Mouse (Mus musculus): Measurements from ENCODE around the gene Gm42906. TPM values are rescaled to one million over a fixed set of nuclear protein-coding genes. Genes with fewer than 3 reads are reported as not detected.

Gene Gm42906
- polyA plus RNA-seq, 1 experiment, result not detected

DNA sequence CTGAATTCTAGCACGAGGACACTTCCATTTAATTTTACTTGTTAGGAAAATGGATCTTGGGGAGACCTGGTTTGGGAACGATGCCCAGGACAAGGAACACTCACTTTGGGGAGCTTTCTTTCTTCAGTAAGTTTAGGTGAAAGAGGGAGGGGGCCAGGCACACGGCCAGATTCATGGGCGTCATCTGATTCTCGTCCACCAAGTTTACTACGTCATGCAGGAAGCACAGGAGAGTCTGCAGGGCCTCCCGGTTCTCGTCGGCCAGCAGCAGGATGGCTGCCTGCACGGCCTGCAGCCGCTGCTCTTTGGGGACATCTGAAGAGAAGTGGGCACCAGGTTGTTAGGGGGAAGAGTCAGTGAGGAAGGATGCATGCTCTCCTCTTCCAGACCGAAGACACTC is 380.5 kb downstream of the Gm42906 start:
- TF ChIP-seq MYOD1 (IDR thresholded peaks at IDR 0.05; ENCODE audit: control insufficient read depth, insufficient read length, low read depth) (no peak), MYOG (IDR thresholded peaks at IDR 0.05; ENCODE audit: control insufficient read depth, extremely low read depth, insufficient read length) (no peak), MAX (IDR thresholded peaks at IDR 0.05) (no peak), CEBPB (IDR thresholded peaks at IDR 0.05; ENCODE audit: low read depth) (no peak), CTCF (IDR thresholded peaks at IDR 0.05; ENCODE audit: control insufficient read depth, insufficient read depth, insufficient read length) (no peak), USF1 (IDR thresholded peaks at IDR 0.05; ENCODE audit: low read depth) (no peak), FOSL1 (IDR thresholded peaks at IDR 0.05; ENCODE audit: insufficient read depth, low read length, poor library complexity, severe bottlenecking) (no peak)
- no peaks in the 10 kb centered on the region for H3K79me3 ChIP-seq (ENCODE audit: low read depth)
- peaks cover 87% of the 10 kb centered on the region for H3K36me3 ChIP-seq (ENCODE audit: control insufficient read depth, insufficient read depth)
- H3K27me3 ChIP-seq (ENCODE audit: control insufficient read depth, insufficient read depth, insufficient read length), result no peaks in the 10 kb centered on the region
- H3K79me2 ChIP-seq (ENCODE audit: control insufficient read depth, insufficient read depth), result no peaks in the 10 kb centered on the region
- H3ac ChIP-seq (ENCODE audit: control insufficient read depth, insufficient read length, low read depth), result no peak overlapping the region
- no peak overlapping the region for H3K4me3 ChIP-seq (ENCODE audit: insufficient read depth, poor library complexity, severe bottlenecking)

DNA sequence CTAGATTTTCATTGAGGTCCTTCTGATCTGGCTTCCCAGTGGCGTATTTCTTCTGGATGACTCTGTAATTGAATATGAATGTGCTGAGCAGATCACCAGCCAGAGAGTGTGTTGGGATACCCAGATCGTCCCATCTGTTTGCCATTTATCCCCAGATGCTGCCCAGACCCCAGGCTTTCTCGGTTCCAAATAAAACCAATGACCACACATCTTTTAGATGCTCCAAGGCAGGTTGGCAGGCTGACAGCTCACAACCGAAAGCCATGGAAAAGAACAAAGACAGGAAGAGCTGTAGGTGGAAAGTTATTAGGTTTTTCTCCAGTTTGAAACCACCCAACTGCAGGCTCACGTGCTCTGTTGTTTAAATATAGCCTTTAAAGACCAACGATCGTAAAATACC is 381.0 kb downstream of the Gm42906 start:
- Histone ChIP-seq H3K79me3 (ENCODE audit: low read depth) (no peaks in the 10 kb centered on the region), H3K27me3 (ENCODE audit: control insufficient read depth, insufficient read depth, insufficient read length) (no peaks in the 10 kb centered on the region), H3ac (ENCODE audit: control insufficient read depth, insufficient read length, low read depth) (no peak overlapping the region), H3K4me3 (ENCODE audit: insufficient read depth, poor library complexity, severe bottlenecking) (no peak overlapping the region), H3K79me2 (ENCODE audit: control insufficient read depth, insufficient read depth) (no peaks in the 10 kb centered on the region), H3K36me3 (ENCODE audit: control insufficient read depth, insufficient read depth) (peaks cover 86% of the 10 kb centered on the region)
- TF ChIP-seq CTCF (IDR thresholded peaks at IDR 0.05; ENCODE audit: control insufficient read depth, insufficient read depth, insufficient read length), result no peak
- no peak for TF ChIP-seq MYOD1 (IDR thresholded peaks at IDR 0.05; ENCODE audit: control insufficient read depth, insufficient read length, low read depth)
- TF ChIP-seq MYOG (IDR thresholded peaks at IDR 0.05; ENCODE audit: control insufficient read depth, extremely low read depth, insufficient read length), result no peak
- TF ChIP-seq FOSL1 (IDR thresholded peaks at IDR 0.05; ENCODE audit: insufficient read depth, low read length, poor library complexity, severe bottlenecking), result no peak
- TF ChIP-seq MAX (IDR thresholded peaks at IDR 0.05), result no peak
- TF ChIP-seq USF1 (IDR thresholded peaks at IDR 0.05; ENCODE audit: low read depth), result no peak
- no peak for TF ChIP-seq CEBPB (IDR thresholded peaks at IDR 0.05; ENCODE audit: low read depth)

DNA sequence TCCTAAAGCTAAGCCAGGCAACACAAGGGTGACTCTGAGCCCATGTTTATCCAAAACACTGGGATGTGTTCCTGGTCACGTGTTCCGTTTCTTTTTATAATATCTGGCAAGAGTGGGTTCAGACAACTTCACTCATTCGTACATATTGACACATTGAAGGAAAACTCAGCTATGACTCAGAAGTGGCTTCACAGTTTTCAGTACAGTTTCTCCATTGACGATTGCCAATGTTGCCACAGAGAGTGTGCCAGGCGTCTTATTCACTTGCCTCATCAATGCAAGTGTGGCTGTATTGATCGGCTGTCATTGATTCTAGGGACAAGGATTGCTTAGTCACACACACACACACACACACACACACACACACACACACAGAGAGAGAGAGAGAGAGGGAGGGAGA is 381.8 kb downstream of the Gm42906 start:
- H3K79me3 ChIP-seq (ENCODE audit: low read depth), result no peaks in the 10 kb centered on the region
- H3ac ChIP-seq (ENCODE audit: control insufficient read depth, insufficient read length, low read depth), result no peak overlapping the region
- no peak overlapping the region for H3K4me3 ChIP-seq (ENCODE audit: insufficient read depth, poor library complexity, severe bottlenecking)
- no peak for TF ChIP-seq MAX (IDR thresholded peaks at IDR 0.05)
- no peaks in the 10 kb centered on the region for H3K79me2 ChIP-seq (ENCODE audit: control insufficient read depth, insufficient read depth)
- no peaks in the 10 kb centered on the region for H3K27me3 ChIP-seq (ENCODE audit: control insufficient read depth, insufficient read depth, insufficient read length)
- peaks cover 86% of the 10 kb centered on the region for H3K36me3 ChIP-seq (ENCODE audit: control insufficient read depth, insufficient read depth)

DNA sequence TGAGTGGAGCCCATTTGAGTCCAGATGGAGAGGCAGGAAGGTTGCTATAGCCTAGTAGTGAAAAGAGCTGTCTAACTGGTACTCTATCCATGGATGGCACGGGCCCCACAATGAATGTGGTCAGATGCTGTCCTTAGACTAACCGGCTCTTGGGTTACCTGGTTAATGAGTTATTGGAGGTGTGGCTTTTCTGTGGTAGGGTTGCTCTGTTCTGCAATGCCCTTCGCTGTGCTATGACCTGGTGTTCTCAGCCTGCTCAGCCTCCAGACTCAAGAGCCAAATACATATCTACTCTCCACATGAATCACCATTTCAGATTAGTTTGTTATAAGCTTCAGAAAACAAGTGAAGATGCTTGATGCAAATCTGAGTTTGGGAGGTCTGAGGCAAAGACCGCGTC is 385.1 kb downstream of the Gm42906 start:
- Histone ChIP-seq H3K27me3 (ENCODE audit: control insufficient read depth, insufficient read depth, insufficient read length) (no peaks in the 10 kb centered on the region), H3K36me3 (ENCODE audit: control insufficient read depth, insufficient read depth) (peaks cover 74% of the 10 kb centered on the region), H3K79me3 (ENCODE audit: low read depth) (no peaks in the 10 kb centered on the region), H3K79me2 (ENCODE audit: control insufficient read depth, insufficient read depth) (no peaks in the 10 kb centered on the region), H3ac (ENCODE audit: control insufficient read depth, insufficient read length, low read depth) (no peak overlapping the region), H3K4me3 (ENCODE audit: insufficient read depth, poor library complexity, severe bottlenecking) (no peak overlapping the region)
- TF ChIP-seq USF1 (IDR thresholded peaks at IDR 0.05; ENCODE audit: low read depth) (no peak), CEBPB (IDR thresholded peaks at IDR 0.05; ENCODE audit: low read depth) (no peak), FOSL1 (IDR thresholded peaks at IDR 0.05; ENCODE audit: insufficient read depth, low read length, poor library complexity, severe bottlenecking) (no peak), CTCF (IDR thresholded peaks at IDR 0.05; ENCODE audit: control insufficient read depth, insufficient read depth, insufficient read length) (no peak), MYOG (IDR thresholded peaks at IDR 0.05; ENCODE audit: control insufficient read depth, extremely low read depth, insufficient read length) (no peak), MAX (IDR thresholded peaks at IDR 0.05) (no peak), MYOD1 (IDR thresholded peaks at IDR 0.05; ENCODE audit: control insufficient read depth, insufficient read length, low read depth) (no peak)

DNA sequence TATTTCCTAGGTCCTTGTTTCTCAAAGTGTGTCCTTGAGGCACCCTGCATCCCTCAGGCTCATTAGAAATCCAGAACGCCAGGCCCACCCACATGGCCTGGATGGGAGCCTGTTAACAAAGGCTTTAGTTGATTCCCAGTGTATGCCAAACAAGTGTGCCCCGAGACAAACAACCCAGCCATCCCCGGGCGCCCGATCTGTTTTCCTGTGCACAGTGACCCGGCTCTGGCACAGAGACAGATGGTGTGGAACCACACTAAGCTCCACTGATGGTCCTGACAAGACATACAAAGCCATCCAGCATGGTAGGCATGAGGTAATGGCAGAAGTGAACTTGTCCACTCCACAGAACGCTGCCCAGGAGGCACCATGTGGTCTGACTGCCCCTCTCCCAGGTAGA is 390.1 kb downstream of the Gm42906 start:
- Histone ChIP-seq H3K36me3 (ENCODE audit: control insufficient read depth, insufficient read depth) (peaks cover 37% of the 10 kb centered on the region), H3K4me3 (ENCODE audit: insufficient read depth, poor library complexity, severe bottlenecking) (no peak overlapping the region), H3ac (ENCODE audit: control insufficient read depth, insufficient read length, low read depth) (no peak overlapping the region), H3K79me2 (ENCODE audit: control insufficient read depth, insufficient read depth) (no peaks in the 10 kb centered on the region), H3K27me3 (ENCODE audit: control insufficient read depth, insufficient read depth, insufficient read length) (no peaks in the 10 kb centered on the region), H3K79me3 (ENCODE audit: low read depth) (no peaks in the 10 kb centered on the region)
- TF ChIP-seq FOSL1 (IDR thresholded peaks at IDR 0.05; ENCODE audit: insufficient read depth, low read length, poor library complexity, severe bottlenecking) (no peak), MYOG (IDR thresholded peaks at IDR 0.05; ENCODE audit: control insufficient read depth, extremely low read depth, insufficient read length) (no peak), MAX (IDR thresholded peaks at IDR 0.05) (no peak), USF1 (IDR thresholded peaks at IDR 0.05; ENCODE audit: low read depth) (no peak), MYOD1 (IDR thresholded peaks at IDR 0.05; ENCODE audit: control insufficient read depth, insufficient read length, low read depth) (no peak), CEBPB (IDR thresholded peaks at IDR 0.05; ENCODE audit: low read depth) (no peak), CTCF (IDR thresholded peaks at IDR 0.05; ENCODE audit: control insufficient read depth, insufficient read depth, insufficient read length) (no peak)

DNA sequence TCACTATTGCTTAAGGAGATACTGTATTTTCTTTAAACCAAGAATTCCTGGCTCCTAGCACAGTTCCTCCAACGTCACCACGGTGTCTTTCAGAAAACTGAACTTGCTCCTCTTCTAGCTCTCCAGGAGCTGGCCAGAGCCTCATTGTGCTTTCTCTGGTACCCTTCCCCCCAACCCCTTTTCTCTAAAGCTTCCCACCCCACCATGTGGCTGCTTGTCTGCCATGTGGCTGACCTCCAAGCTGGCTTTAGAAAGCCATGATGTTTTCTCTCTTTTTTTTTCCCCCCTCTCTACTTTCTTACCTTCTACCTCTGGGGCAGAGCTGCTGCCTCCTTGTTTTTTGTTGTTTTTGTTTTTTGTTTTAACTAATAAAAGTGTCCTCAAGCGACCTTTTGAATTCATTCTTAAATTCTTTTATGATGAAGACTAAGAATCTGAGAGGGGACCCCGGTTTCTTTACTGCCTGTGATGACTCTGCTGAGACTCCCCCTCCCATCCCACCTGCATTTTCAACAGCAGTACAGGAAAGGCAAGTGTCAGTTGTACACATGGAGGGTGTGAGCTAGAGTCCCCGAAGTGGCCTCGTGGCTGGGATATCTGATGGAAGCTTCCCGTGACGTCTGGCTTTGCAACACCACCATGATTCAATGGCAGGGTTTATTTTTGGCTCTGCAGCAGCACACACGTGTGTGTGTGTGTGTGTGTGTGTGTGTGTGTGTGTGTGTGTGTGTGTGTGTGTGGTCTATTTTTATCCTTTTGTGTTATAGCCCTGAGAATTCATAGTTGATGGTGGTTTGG is 393.0 kb downstream of the Gm42906 start:
- H3ac ChIP-seq (ENCODE audit: control insufficient read depth, insufficient read length, low read depth), result no peak overlapping the region
- H3K27me3 ChIP-seq (ENCODE audit: control insufficient read depth, insufficient read depth, insufficient read length), result no peaks in the 10 kb centered on the region
- TF ChIP-seq MYOD1 (IDR thresholded peaks at IDR 0.05; ENCODE audit: control insufficient read depth, insufficient read length, low read depth) (no peak), CTCF (IDR thresholded peaks at IDR 0.05; ENCODE audit: control insufficient read depth, insufficient read depth, insufficient read length) (no peak), FOSL1 (IDR thresholded peaks at IDR 0.05; ENCODE audit: insufficient read depth, low read length, poor library complexity, severe bottlenecking) (no peak)
- no peak overlapping the region for H3K4me3 ChIP-seq (ENCODE audit: insufficient read depth, poor library complexity, severe bottlenecking)
- no peaks in the 10 kb centered on the region for H3K79me2 ChIP-seq (ENCODE audit: control insufficient read depth, insufficient read depth)
- H3K79me3 ChIP-seq (ENCODE audit: low read depth), result no peaks in the 10 kb centered on the region
- H3K36me3 ChIP-seq (ENCODE audit: control insufficient read depth, insufficient read depth), result peaks cover 14% of the 10 kb centered on the region

All from C2C12 (cell line).